Mouse (Mus musculus) embryonic facial prominence, embryonic 12.5 days (tissue): ENCODE results near the gene Asxl1. TPM values are rescaled to one million over a fixed set of nuclear protein-coding genes. Genes with fewer than 3 reads are reported as not detected.

Experiments
- ATAC-seq: fragments of 200-750 bp; cut with Nextera tagmentation; 2 replicates; pipeline ENCODE4 v1.8.0; 2017; ENCODE audit not compliant: insufficient number of reproducible peaks, insufficient read depth, low FRiP score, low TSS enrichment
- H3K27ac ChIP-seq: fragments of 300-500 bp; sonication (generic); 2 replicates; pipeline ENCODE4 v1.5.1; 2016; ENCODE audit warnings: mild to moderate bottlenecking
- H3K27me3 ChIP-seq: fragments of 300-500 bp; sonication (generic); 2 replicates; pipeline ENCODE4 v1.6.1; 2016; ENCODE audit warnings: mild to moderate bottlenecking, moderate library complexity
- H3K36me3 ChIP-seq: fragments of 300-500 bp; sonication (generic); 2 replicates; pipeline ENCODE4 v1.6.1; 2016; ENCODE audit warnings: mild to moderate bottlenecking
- H3K4me1 ChIP-seq: fragments of 300-500 bp; sonication (generic); 2 replicates; pipeline ENCODE4 v1.6.1; 2016
- H3K4me2 ChIP-seq: fragments of 300-500 bp; sonication (generic); replicated peaks from 2 replicates; pipeline ENCODE4 v1.6.1; 2016; ENCODE audit warnings: mild to moderate bottlenecking, moderate library complexity
- H3K4me3 ChIP-seq: fragments of 300-500 bp; sonication (generic); 2 replicates; pipeline ENCODE4 v1.5.1; 2016; ENCODE audit warnings: mild to moderate bottlenecking
- H3K9ac ChIP-seq: fragments of 300-500 bp; sonication (generic); 2 replicates; pipeline ENCODE4 v1.6.1; 2016; ENCODE audit warnings: mild to moderate bottlenecking, moderate library complexity
- H3K9me3 ChIP-seq: fragments of 300-500 bp; sonication (generic); 2 replicates; pipeline ENCODE4 v1.6.1; 2016; ENCODE audit warnings: mild to moderate bottlenecking, moderate library complexity
- WGBS: fragments of 180-500 bp; shearing (Covaris S2); methylation state at CpG from one replicate; pipeline ENCODE4 v1.1.7; 2016; 5-methylcytosine and 5-hydroxymethylcytosine counted together
- polyA plus RNA-seq: library from polyadenylated mRNA; unstranded; fragments of >200 nt; fragmentation: Nextera tagmentation; extraction: Ambion mirVana; gene quantifications from 2 replicates; pipeline ENCODE4 v1.2.1, GENCODE M21; 2016

Asxl1 gene
- polyA plus RNA-seq, 1 experiment from 2014 or later = 19.1 TPM

GRCm38 (mm10) chr2:153389831-153390230 lies 44.2 kb downstream of the Asxl1 start:
- H3K4me3 ChIP-seq = no peak overlapping the region
- H3K9ac ChIP-seq = no peak overlapping the region
- H3K36me3 ChIP-seq = peaks cover 62% of the 10 kb centered on the region
- H3K27ac ChIP-seq = no peak overlapping the region
- WGBS = 89% methylated on average over 2 of the region's 2 CpGs
- no peaks in the 10 kb centered on the region for H3K9me3 ChIP-seq
- no peaks in the 10 kb centered on the region for H3K27me3 ChIP-seq
- no peak for ATAC-seq
- H3K4me2 ChIP-seq = no peak overlapping the region
- H3K4me1 ChIP-seq = no peaks in the 10 kb centered on the region

- Histone ChIP-seq H3K27ac (no peak overlapping the region), H3K4me1 (no peaks in the 10 kb centered on the region), H3K27me3 (no peaks in the 10 kb centered on the region), H3K9ac (no peak overlapping the region), H3K9me3 (no peaks in the 10 kb centered on the region), H3K36me3 (peaks cover 75% of the 10 kb centered on the region), H3K4me3 (no peak overlapping the region), H3K4me2 (no peak overlapping the region)
- 96% methylated on average over 10 of the region's 10 CpGs for WGBS
- no peak for ATAC-seq
Observed at GRCm38 (mm10) chr2:153393045-153393444, 47.4 kb downstream of the Asxl1 start.

- Histone ChIP-seq H3K27ac (no peak overlapping the region), H3K4me1 (no peaks in the 10 kb centered on the region), H3K4me3 (no peak overlapping the region), H3K27me3 (no peaks in the 10 kb centered on the region), H3K9me3 (no peaks in the 10 kb centered on the region), H3K9ac (no peak overlapping the region), H3K36me3 (peaks cover 96% of the 10 kb centered on the region), H3K4me2 (no peak overlapping the region)
- ATAC-seq = no peak
- WGBS = 92% methylated on average over 11 of the region's 11 CpGs
Observed at GRCm38 (mm10) chr2:153397790-153398515, 52.3 kb downstream of the Asxl1 start.

GRCm38 (mm10) chr2:153399166-153399565 lies 53.5 kb downstream of the Asxl1 start:
- Histone ChIP-seq H3K4me2 (no peak overlapping the region), H3K9me3 (no peaks in the 10 kb centered on the region), H3K4me3 (no peak overlapping the region), H3K27me3 (no peaks in the 10 kb centered on the region), H3K4me1 (no peaks in the 10 kb centered on the region), H3K36me3 (peaks cover 89% of the 10 kb centered on the region), H3K27ac (no peak overlapping the region), H3K9ac (no peak overlapping the region)
- WGBS = 89% methylated on average over 15 of the region's 15 CpGs
- no peak for ATAC-seq

- no peaks in the 10 kb centered on the region for H3K4me1 ChIP-seq
- no peak overlapping the region for H3K4me3 ChIP-seq
- H3K4me2 ChIP-seq = no peak overlapping the region
- H3K36me3 ChIP-seq = peaks cover 64% of the 10 kb centered on the region
- ATAC-seq = no peak
- H3K27ac ChIP-seq = no peak overlapping the region
- no peak overlapping the region for H3K9ac ChIP-seq
- no peaks in the 10 kb centered on the region for H3K9me3 ChIP-seq
- no peaks in the 10 kb centered on the region for H3K27me3 ChIP-seq
- 91% methylated on average over 3 of the region's 3 CpGs for WGBS
Observed at GRCm38 (mm10) chr2:153404062-153404461, 58.4 kb downstream of the Asxl1 start.

GRCm38 (mm10) chr2:153404882-153405281 lies 59.3 kb downstream of the Asxl1 start:
- 86% methylated on average over 3 of the region's 3 CpGs for WGBS
- H3K9ac ChIP-seq = no peak overlapping the region
- H3K36me3 ChIP-seq = peaks cover 61% of the 10 kb centered on the region

GRCm38 (mm10) chr2:153406882-153407281 lies 61.3 kb downstream of the Asxl1 start:
- H3K27me3 ChIP-seq = no peaks in the 10 kb centered on the region
- WGBS = 78% methylated on average over 6 of the region's 6 CpGs

More at GRCm38 (mm10) chr2:153404882-153405281, 59.3 kb downstream of the Asxl1 start:
- Histone ChIP-seq H3K27ac (no peak overlapping the region), H3K4me1 (no peaks in the 10 kb centered on the region), H3K4me2 (no peak overlapping the region), H3K9me3 (no peaks in the 10 kb centered on the region), H3K4me3 (no peak overlapping the region), H3K27me3 (no peaks in the 10 kb centered on the region)
- ATAC-seq = no peak

GRCm38 (mm10) chr2:153408971-153409370 lies 63.3 kb downstream of the Asxl1 start:
- H3K36me3 ChIP-seq = peaks cover 68% of the 10 kb centered on the region
- no peak overlapping the region for H3K27ac ChIP-seq
- WGBS = 71% methylated on average over 3 of the region's 3 CpGs

More at GRCm38 (mm10) chr2:153406882-153407281, 61.3 kb downstream of the Asxl1 start:
- Histone ChIP-seq H3K4me1 (no peaks in the 10 kb centered on the region), H3K27ac (no peak overlapping the region), H3K9me3 (no peaks in the 10 kb centered on the region), H3K36me3 (peaks cover 58% of the 10 kb centered on the region), H3K9ac (no peak overlapping the region), H3K4me3 (no peak overlapping the region), H3K4me2 (no peak overlapping the region)
- ATAC-seq = no peak

GRCm38 (mm10) chr2:153411557-153411956 lies 65.9 kb downstream of the Asxl1 start:
- Histone ChIP-seq H3K9me3 (no peaks in the 10 kb centered on the region), H3K36me3 (peaks cover 76% of the 10 kb centered on the region), H3K4me3 (no peak overlapping the region), H3K27ac (no peak overlapping the region), H3K27me3 (no peaks in the 10 kb centered on the region), H3K9ac (no peak overlapping the region), H3K4me1 (no peaks in the 10 kb centered on the region), H3K4me2 (no peak overlapping the region)
- no peak for ATAC-seq
- 69% methylated on average over 9 of the region's 9 CpGs for WGBS

More at GRCm38 (mm10) chr2:153408971-153409370, 63.3 kb downstream of the Asxl1 start:
- Histone ChIP-seq H3K9me3 (no peaks in the 10 kb centered on the region), H3K9ac (no peak overlapping the region), H3K4me2 (no peak overlapping the region), H3K27me3 (no peaks in the 10 kb centered on the region), H3K4me3 (no peak overlapping the region), H3K4me1 (no peaks in the 10 kb centered on the region)
- no peak for ATAC-seq

GRCm38 (mm10) chr2:153412563-153412962 lies 66.9 kb downstream of the Asxl1 start:
- Histone ChIP-seq H3K4me1 (no peaks in the 10 kb centered on the region), H3K9ac (no peak overlapping the region), H3K4me2 (no peak overlapping the region), H3K9me3 (no peaks in the 10 kb centered on the region), H3K27ac (no peak overlapping the region), H3K4me3 (no peak overlapping the region), H3K27me3 (no peaks in the 10 kb centered on the region), H3K36me3 (peaks cover 79% of the 10 kb centered on the region)
- 59% methylated on average over 6 of the region's 6 CpGs for WGBS
- no peak for ATAC-seq

GRCm38 (mm10) chr2:153414607-153415006 lies 69.0 kb downstream of the Asxl1 start:
- H3K27ac ChIP-seq = no peak overlapping the region
- H3K36me3 ChIP-seq = peaks cover 90% of the 10 kb centered on the region
- no peaks in the 10 kb centered on the region for H3K9me3 ChIP-seq
- H3K27me3 ChIP-seq = no peaks in the 10 kb centered on the region
- 21% methylated on average over 2 of the region's 2 CpGs for whole genome bisulfite sequencing
- no peak overlapping the region for H3K4me2 ChIP-seq
- no peak overlapping the region for H3K9ac ChIP-seq
- ATAC-seq = no peak
- H3K4me3 ChIP-seq = no peak overlapping the region
- H3K4me1 ChIP-seq = no peaks in the 10 kb centered on the region

GRCm38 (mm10) chr2:153417841-153418240 lies 72.2 kb downstream of the Asxl1 start:
- H3K4me1 ChIP-seq = peaks cover 10% of the 10 kb centered on the region
- H3K9me3 ChIP-seq = no peaks in the 10 kb centered on the region
- H3K27ac ChIP-seq = no peak overlapping the region
- H3K4me3 ChIP-seq = no peak overlapping the region
- no peaks in the 10 kb centered on the region for H3K27me3 ChIP-seq
- H3K9ac ChIP-seq = no peak overlapping the region
- 97% methylated on average over 12 of the region's 12 CpGs for WGBS
- H3K4me2 ChIP-seq = no peak overlapping the region
- no peak for ATAC-seq
- peaks cover 77% of the 10 kb centered on the region for H3K36me3 ChIP-seq
